In the genomic region with DNA sequence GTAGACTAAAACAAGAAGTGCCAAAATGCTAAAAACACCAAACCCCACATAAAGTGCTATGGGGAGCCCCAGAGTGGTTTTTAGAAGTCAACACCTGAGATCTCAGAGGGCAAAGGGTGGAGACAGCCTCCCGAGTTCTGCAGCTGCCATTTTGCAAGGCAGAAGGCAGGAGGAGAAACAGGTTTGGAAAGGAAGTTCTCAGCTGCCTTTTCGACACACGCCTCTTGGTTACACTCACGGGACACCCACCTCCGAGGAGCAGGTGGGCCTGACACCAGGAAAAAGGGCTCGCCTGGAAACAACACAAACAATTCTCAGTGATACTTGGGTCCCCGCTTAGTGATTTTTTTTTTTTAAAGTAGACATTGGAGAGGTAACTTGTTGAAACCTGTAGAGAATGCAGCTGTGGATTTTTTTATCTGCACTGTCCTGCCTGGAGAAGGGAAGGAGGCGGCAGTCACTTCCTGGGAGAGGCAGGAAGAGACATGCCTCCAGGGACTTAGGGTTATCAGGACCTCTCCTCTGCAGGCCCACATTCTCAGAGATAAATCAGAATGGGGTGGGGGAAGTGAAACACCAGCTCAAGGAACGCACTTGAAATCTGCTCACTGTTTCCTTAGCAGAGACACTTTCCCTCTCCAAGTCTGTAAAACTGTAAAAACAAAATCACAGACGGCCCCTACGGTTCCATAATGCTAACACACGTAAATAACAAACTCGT, we compare ENCODE assay signal across 1 mouse cellular context.
TF ChIP-seq lines count a peak whose summit lies in the region.

No protein-coding gene starts in this region.

TF ChIP-seq in CH12.LX, 34 proteins besides CTCF, POLR2A, EP300 and RAD21:
- no peak for TF ChIP-seq RCOR1 (conservative IDR thresholded peaks at IDR 0.05; ENCODE audit: low read depth, low read length)
- peak; percentile 18; the same call in 1 of the 2 replicates for TF ChIP-seq ZNF384 (IDR thresholded peaks at IDR 0.05; ENCODE audit: low read depth, low read length)
